Mouse (Mus musculus) MEL (cell line): ENCODE results near the gene Tubb1. TPM values are rescaled to one million over a fixed set of nuclear protein-coding genes. Genes with fewer than 3 reads are reported as not detected.

ENCODE experiments used
- DNase-seq: peaks from one replicate; pipeline ENCODE4 v3.0.0; 2011; ENCODE audit warnings: low read depth, low spot score
- H3K27ac ChIP-seq: 2 replicates; pipeline ENCODE4 v1.5.1; 2012; ENCODE audit warnings: low read depth, mild to moderate bottlenecking, control low read depth, low read length, moderate library complexity; ENCODE audit not compliant: control insufficient read depth
- H3K27me3 ChIP-seq, 2 experiments: fragments of 150-350 bp in 1 of 2; sonication (generic) in 1 of 2; 2 replicates each; pipeline ENCODE4 v1.6.1; 2012; ENCODE audit warnings: low read length in 2 of 2, mild to moderate bottlenecking in 2 of 2, improper control_type of control experiment in 1 of 2, moderate library complexity in 1 of 2; ENCODE audit not compliant: insufficient read depth in 2 of 2, control insufficient read depth in 1 of 2
- H3K36me3 ChIP-seq, 2 experiments: 2 replicates each; pipeline ENCODE4 v1.6.1; 2012 to 2014; ENCODE audit warnings: low read length in 2 of 2, improper control_type of control experiment in 1 of 2, inconsistent platforms in 1 of 2, mild to moderate bottlenecking in 1 of 2; ENCODE audit not compliant: insufficient read depth in 2 of 2, control insufficient read depth in 1 of 2
- H3K4me1 ChIP-seq, 2 experiments: fragments of 150-350 bp in 1 of 2; sonication (generic) in 1 of 2; 2 replicates each; pipeline ENCODE4 v1.6.1; 2012; ENCODE audit warnings: low read length in 2 of 2, improper control_type of control experiment in 1 of 2, mild to moderate bottlenecking in 1 of 2; ENCODE audit not compliant: insufficient read depth in 2 of 2, control insufficient read depth in 1 of 2
- H3K4me3 ChIP-seq, 2 experiments: fragments of 150-350 bp in 1 of 2; sonication (generic) in 1 of 2; 2 replicates each; pipeline ENCODE4 v1.5.1; 2012; ENCODE audit warnings: low read depth in 2 of 2, low read length in 2 of 2, mild to moderate bottlenecking in 2 of 2, moderate library complexity in 2 of 2, control low read depth in 1 of 2, improper control_type of control experiment in 1 of 2; ENCODE audit not compliant: control insufficient read depth in 1 of 2, insufficient read depth in 1 of 2
- H3K79me2 ChIP-seq: 2 replicates; pipeline ENCODE4 v1.6.1; 2012; ENCODE audit warnings: mild to moderate bottlenecking, low read length, moderate library complexity; ENCODE audit not compliant: control insufficient read depth, poor library complexity, insufficient read depth
- H3K9ac ChIP-seq: 2 replicates; pipeline ENCODE4 v1.6.1; 2012; ENCODE audit warnings: low read depth, mild to moderate bottlenecking, control low read depth, low read length, moderate library complexity; ENCODE audit not compliant: control insufficient read depth, poor library complexity, severe bottlenecking
- H3K9me3 ChIP-seq: fragments of 150-350 bp; sonication (generic); replicated peaks from 2 replicates; pipeline ENCODE4 v1.6.1; 2012; ENCODE audit warnings: mild to moderate bottlenecking, low read length, improper control_type of control experiment, moderate library complexity; ENCODE audit not compliant: insufficient read depth
- BHLHE40 ChIP-seq: IDR thresholded peaks from 2 replicates; pipeline ENCODE4 v1.6.1; 2012; ENCODE audit warnings: low read depth, mild to moderate bottlenecking, inconsistent platforms, low read length, improper control_type of control experiment, borderline replicate concordance
- CHD2 ChIP-seq: IDR thresholded peaks from 2 replicates; pipeline ENCODE4 v1.6.1; 2011; ENCODE audit warnings: low read length, improper control_type of control experiment
- CTCF ChIP-seq, 3 experiments: IDR thresholded peaks in 2 of 3; conservative IDR thresholded peaks in 1 of 3; 2 replicates each; pipeline ENCODE4 v1.5.1; 2011 to 2012; ENCODE audit warnings: low read length in 3 of 3, low read depth in 2 of 3, mild to moderate bottlenecking in 2 of 3, improper control_type of control experiment in 1 of 3, inconsistent platforms in 1 of 3, mixed read lengths in 1 of 3, moderate library complexity in 1 of 3; ENCODE audit not compliant: control insufficient read depth in 1 of 3, insufficient read depth in 1 of 3, poor library complexity in 1 of 3, severe bottlenecking in 1 of 3
- ELF1 ChIP-seq: IDR thresholded peaks from 2 replicates; pipeline ENCODE4 v1.6.1; 2014; ENCODE audit warnings: low read depth, mild to moderate bottlenecking, inconsistent platforms, low read length, improper control_type of control experiment, moderate library complexity
- EP300 ChIP-seq, 2 experiments: IDR thresholded peaks; 2 replicates each; pipeline ENCODE4 v1.6.1; 2011; ENCODE audit warnings: improper control_type of control experiment in 2 of 2, low read length in 2 of 2, low read depth in 1 of 2, mild to moderate bottlenecking in 1 of 2
- ETS1 ChIP-seq: IDR thresholded peaks from 2 replicates; pipeline ENCODE4 v1.6.1; 2012; ENCODE audit warnings: low read depth, mild to moderate bottlenecking, inconsistent platforms, low read length, improper control_type of control experiment, moderate library complexity
- GATA1 ChIP-seq: IDR thresholded peaks from 2 replicates; pipeline ENCODE4 v1.6.1; 2011; ENCODE audit warnings: low read depth, low read length, improper control_type of control experiment
- HCFC1 ChIP-seq: IDR thresholded peaks from 2 replicates; pipeline ENCODE4 v1.6.1; 2012; ENCODE audit warnings: low read depth, mild to moderate bottlenecking, inconsistent platforms, low read length, improper control_type of control experiment, moderate library complexity
- KAT2A ChIP-seq: conservative IDR thresholded peaks from 2 replicates; pipeline ENCODE4 v1.6.1; 2012; ENCODE audit warnings: low read depth, low read length, improper control_type of control experiment, inconsistent platforms
- MAFK ChIP-seq: IDR thresholded peaks from 2 replicates; pipeline ENCODE4 v1.6.1; 2011; ENCODE audit warnings: low read depth, mild to moderate bottlenecking, low read length, improper control_type of control experiment, borderline replicate concordance
- MAZ ChIP-seq: IDR thresholded peaks from 2 replicates; pipeline ENCODE4 v1.6.1; 2012; ENCODE audit warnings: low read depth, mild to moderate bottlenecking, inconsistent platforms, low read length, improper control_type of control experiment
- MEF2A ChIP-seq: IDR thresholded peaks from 2 replicates; pipeline ENCODE4 v1.6.1; 2014; ENCODE audit warnings: low read depth, mild to moderate bottlenecking, inconsistent platforms, low read length, improper control_type of control experiment; ENCODE audit not compliant: poor library complexity, insufficient replicate concordance, severe bottlenecking; ENCODE audit errors: extremely low read depth
- MXI1 ChIP-seq: IDR thresholded peaks from 2 replicates; pipeline ENCODE4 v1.6.1; 2011; ENCODE audit warnings: mild to moderate bottlenecking, low read depth, low read length, improper control_type of control experiment
- MYB ChIP-seq: IDR thresholded peaks from 2 replicates; pipeline ENCODE4 v1.6.1; 2011; ENCODE audit warnings: mild to moderate bottlenecking, low read depth, low read length, improper control_type of control experiment
- NELFE ChIP-seq: IDR thresholded peaks from 2 replicates; pipeline ENCODE4 v1.6.1; 2011; ENCODE audit warnings: low read depth, low read length, improper control_type of control experiment
- NRF1 ChIP-seq: IDR thresholded peaks from 2 replicates; pipeline ENCODE4 v1.6.1; 2014; ENCODE audit warnings: low read depth, mild to moderate bottlenecking, inconsistent platforms, low read length, improper control_type of control experiment, moderate library complexity; ENCODE audit not compliant: poor library complexity, insufficient read depth, severe bottlenecking
- POLR2A ChIP-seq, 2 experiments: IDR thresholded peaks; 2 replicates each; pipeline ENCODE4 v1.6.1; 2011 to 2012; ENCODE audit warnings: low read length in 2 of 2, mild to moderate bottlenecking in 2 of 2, control low read depth in 1 of 2, improper control_type of control experiment in 1 of 2, low read depth in 1 of 2, moderate library complexity in 1 of 2; ENCODE audit not compliant: control insufficient read depth in 1 of 2, insufficient read depth in 1 of 2, poor library complexity in 1 of 2
- RAD21 ChIP-seq: IDR thresholded peaks from 2 replicates; pipeline ENCODE4 v1.6.1; 2011; ENCODE audit warnings: mild to moderate bottlenecking, low read depth, low read length, improper control_type of control experiment
- RCOR1 ChIP-seq: IDR thresholded peaks from 2 replicates; pipeline ENCODE4 v1.6.1; 2012; ENCODE audit warnings: low read depth, mild to moderate bottlenecking, inconsistent platforms, low read length, improper control_type of control experiment
- SMC3 ChIP-seq: IDR thresholded peaks from 2 replicates; pipeline ENCODE4 v1.6.1; 2011; ENCODE audit warnings: low read depth, low read length, improper control_type of control experiment
- TCF12 ChIP-seq: IDR thresholded peaks from 2 replicates; pipeline ENCODE4 v1.6.1; 2014; ENCODE audit warnings: low read depth, mild to moderate bottlenecking, inconsistent platforms, low read length, improper control_type of control experiment, moderate library complexity
- USF1 ChIP-seq: IDR thresholded peaks from 2 replicates; pipeline ENCODE4 v1.6.1; 2014; ENCODE audit warnings: low read depth, mild to moderate bottlenecking, inconsistent platforms, low read length, improper control_type of control experiment, moderate library complexity
- USF2 ChIP-seq, 2 experiments: IDR thresholded peaks; 2 replicates each; pipeline ENCODE4 v1.6.1; 2011 to 2012; ENCODE audit warnings: improper control_type of control experiment in 2 of 2, low read length in 2 of 2, borderline replicate concordance in 1 of 2, inconsistent platforms in 1 of 2, low read depth in 1 of 2, mild to moderate bottlenecking in 1 of 2; ENCODE audit not compliant: insufficient read depth in 1 of 2
- ZC3H11A ChIP-seq: IDR thresholded peaks from 2 replicates; pipeline ENCODE4 v1.6.1; 2012; ENCODE audit warnings: low read depth, mild to moderate bottlenecking, inconsistent platforms, low read length, improper control_type of control experiment
- ZMIZ1 ChIP-seq: IDR thresholded peaks from 2 replicates; pipeline ENCODE4 v1.6.1; 2012; ENCODE audit warnings: low read depth, mild to moderate bottlenecking, inconsistent platforms, low read length, improper control_type of control experiment, moderate library complexity
- ZNF384 ChIP-seq: IDR thresholded peaks from 2 replicates; pipeline ENCODE4 v1.6.1; 2012; ENCODE audit warnings: low read depth, mild to moderate bottlenecking, inconsistent platforms, low read length, improper control_type of control experiment
- polyA plus RNA-seq, 2 experiments: library from polyadenylated mRNA; stranded (reverse) in 1 of 2; unstranded in 1 of 2; fragments of >175 nt in 1 of 2; fragments of >200 nt in 1 of 2; gene quantifications; 2 replicates each; pipeline versions ENCODE4 v1.2.1 to v1.2.4; 2012; ENCODE audit warnings: low replicate concordance in 2 of 2, low read depth in 1 of 2; ENCODE audit not compliant: insufficient read length in 2 of 2, insufficient read depth in 1 of 2, missing spikeins in 1 of 2
- total RNA-seq: library from RNA; depleted of rRNA; stranded (reverse); fragments of 300-350 nt; gene quantifications from 2 replicates; pipeline ENCODE4 v1.2.3, GENCODE M21; 2012

Tubb1 gene
- total and polyA plus RNA-seq, 3 experiments, result 2.6 to 3.1 TPM; not detected in 1

GRCm38 (mm10) chr2:174453681-174454080 is 3.2 kb downstream of the Tubb1 start (continued):
- TF ChIP-seq USF2 (IDR thresholded peaks at IDR 0.05; ENCODE audit: borderline replicate concordance in 1 of 2, insufficient read depth in 1 of 2, low read depth in 1 of 2, low read length in 2 of 2) (no peak), MXI1 (no peak)

GRCm38 (mm10) chr2:174459365-174459764 is 8.9 kb downstream of the Tubb1 start:
- TF ChIP-seq BHLHE40 (no peak), ELF1 (no peak), NELFE (0 out of 2 replicates have a peak, but pooled peaks have one; percentile 13), CTCF (IDR thresholded peaks at IDR 0.05 in 2 of 3, conservative IDR thresholded peaks at IDR 0.05 in 1 of 3; ENCODE audit: control insufficient read depth in 1 of 3, insufficient read depth in 1 of 3, low read depth in 2 of 3, low read length in 3 of 3, poor library complexity in 1 of 3, severe bottlenecking in 1 of 3) (no peak), ETS1 (no peak), GATA1 (peak; percentile 21; the same call in 1 of the 2 replicates), TCF12 (no peak), USF2 (IDR thresholded peaks at IDR 0.05; ENCODE audit: borderline replicate concordance in 1 of 2, insufficient read depth in 1 of 2, low read depth in 1 of 2, low read length in 2 of 2) (no peak), CHD2 (no peak), EP300 (IDR thresholded peaks at IDR 0.05; ENCODE audit: low read depth in 1 of 2, low read length in 2 of 2) (0 out of 4 replicates have a peak, but pooled peaks of 1 of the 2 experiments have one; percentile 6), ZMIZ1 (no peak)
- Histone ChIP-seq H3K27ac (no peak overlapping the region), H3K27me3 (no peaks in the 10 kb centered on the region), H3K36me3 (peaks cover 5 to 6% of the 10 kb centered on the region in 2 experiments), H3K9ac (no peak overlapping the region), H3K4me3 (no peak overlapping the region), H3K79me2 (peaks cover 13% of the 10 kb centered on the region), H3K9me3 (no peaks in the 10 kb centered on the region), H3K4me1 (peaks cover 2 to 8% of the 10 kb centered on the region in 2 experiments; a peak in 3 of 4 replicates)
- DNase-seq, result no peak

DNA sequence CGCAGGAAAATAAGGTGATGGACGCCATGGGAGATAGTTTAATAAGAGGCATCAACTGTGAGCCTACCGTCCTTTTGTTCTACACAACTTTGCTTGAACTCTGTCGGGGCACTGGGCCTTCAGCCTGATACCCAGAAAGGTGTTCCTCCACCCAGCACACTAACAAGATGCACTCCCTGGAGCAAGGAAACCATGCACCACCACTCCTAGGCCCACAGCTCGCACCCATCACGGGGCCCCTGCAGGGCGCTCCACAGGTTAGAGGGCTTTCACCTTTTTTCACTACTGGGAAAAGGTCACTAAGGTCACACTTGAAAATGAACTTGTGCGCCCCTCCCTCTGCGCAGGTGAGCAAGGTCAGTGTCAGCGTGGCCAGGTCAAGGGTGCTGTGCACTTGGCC is 12.9 kb downstream of the Tubb1 start:
- Histone ChIP-seq H3K9ac (peak overlapping the region; percentile 67), H3K4me3 (peak overlapping the region; percentile 53 to 73), H3K4me1 (peaks cover 2 to 7% of the 10 kb centered on the region in 2 experiments; a peak in 2 of 4 replicates), H3K36me3 (peaks cover 5 to 6% of the 10 kb centered on the region in 2 experiments), H3K27ac (peak overlapping the region; percentile 25)
- TF ChIP-seq SMC3 (no peak), RAD21 (no peak), NRF1 (no peak), HCFC1 (no peak), BHLHE40 (no peak), POLR2A (IDR thresholded peaks at IDR 0.05; ENCODE audit: control insufficient read depth in 1 of 2, insufficient read depth in 1 of 2, low read depth in 1 of 2, low read length in 2 of 2, poor library complexity in 1 of 2) (no peak), MYB (no peak), KAT2A (no peak), MXI1 (no peak), ZNF384 (no peak), ZC3H11A (no peak), USF2 (IDR thresholded peaks at IDR 0.05; ENCODE audit: borderline replicate concordance in 1 of 2, insufficient read depth in 1 of 2, low read depth in 1 of 2, low read length in 2 of 2) (no peak), MEF2A (no peak), TCF12 (no peak), MAFK (no peak), MAZ (no peak), ELF1 (no peak), USF1 (no peak), RCOR1 (no peak)
- TF ChIP-seq, all 39 proteins: peak for 0
- peaks cover 14% of the 10 kb centered on the region for H3K79me2 ChIP-seq
- peak; percentile 30 for DNase-seq
- no peaks in the 10 kb centered on the region for H3K27me3 ChIP-seq
- H3K9me3 ChIP-seq, result no peaks in the 10 kb centered on the region
